Mouse (Mus musculus) intestine, embryonic 15.5 days (tissue): Measurements from ENCODE around the gene Tmem35b. TPM values are rescaled to one million over a fixed set of nuclear protein-coding genes. Genes with fewer than 3 reads are reported as not detected.

ENCODE experiments used
- polyA plus RNA-seq: library from polyadenylated mRNA; unstranded; fragments of >200 nt; fragmentation: Nextera tagmentation; extraction: Ambion mirVana; gene quantifications from 2 replicates; pipeline ENCODE4 v1.2.1, GENCODE M21; 2015

Tmem35b gene
- polyA plus RNA-seq, 1 experiment from 2014 or later: 23.2 TPM

Other genes starting within 250 kb of the Tmem35b start
- gene Zmym4, start 155.6 kb upstream of the Tmem35b start, polyA plus RNA-seq: 15.1 and 15.2 TPM in 2 replicates
- gene Sfpq, start 102.4 kb upstream of the Tmem35b start, polyA plus RNA-seq: 71.9 and 75.6 TPM in 2 replicates
- gene Zmym1, start 62.5 kb upstream of the Tmem35b start, polyA plus RNA-seq: 13.8 and 14.9 TPM in 2 replicates
- gene Zmym6, start 46.3 kb upstream of the Tmem35b start, polyA plus RNA-seq: 15.1 and 18.2 TPM in 2 replicates
- 1.1 and 1.2 TPM in 2 replicates for gene Dlgap3, start 45.5 kb downstream of the Tmem35b start, polyA plus RNA-seq
- 56.3 and 57.1 TPM in 2 replicates for gene Smim12, start 120.1 kb downstream of the Tmem35b start, polyA plus RNA-seq
- gene Gja4, start 190.3 kb downstream of the Tmem35b start, polyA plus RNA-seq: 20.0 and 21.0 TPM in 2 replicates
- 4.1 and 4.2 TPM in 2 replicates for gene Gjb3, start 207.2 kb downstream of the Tmem35b start, polyA plus RNA-seq
- gene Gjb4, start 230.4 kb downstream of the Tmem35b start, polyA plus RNA-seq: 0.16 TPM in 1 of 2 replicates, not detected in the other
- gene Gjb5, start 234.5 kb downstream of the Tmem35b start, polyA plus RNA-seq: 0.68 and 0.89 TPM in 2 replicates